Mouse (Mus musculus) splenic B cell, adult 2 months (primary cell): ENCODE measurements at regions not wholly inside any gene's neighbourhood (a gene's known extent, or its start where the extent isn't known, plus 50 kb on each side); places are given as distances from the start of the nearest gene placed in this dataset.
A peak's percentile ranks its signal among the peaks of the same experiment; 100 is the strongest.

Experiments
- DNase-seq: peaks from one replicate; pipeline ENCODE4 v3.0.0-alpha.2; 2011; ENCODE audit warnings: low read depth, low spot score
- H3K27me3 ChIP-seq: 2 replicates; pipeline ENCODE4 v1.6.1; 2012; ENCODE audit warnings: mild to moderate bottlenecking, low read length, moderate library complexity, mixed read lengths; ENCODE audit not compliant: control insufficient read depth, poor library complexity, insufficient read depth, severe bottlenecking
- H3K36me3 ChIP-seq: 2 replicates; pipeline ENCODE4 v1.6.1; 2012; ENCODE audit warnings: mild to moderate bottlenecking, low read length, moderate library complexity, mixed read lengths; ENCODE audit not compliant: control insufficient read depth, poor library complexity, insufficient read depth, severe bottlenecking

DNA sequence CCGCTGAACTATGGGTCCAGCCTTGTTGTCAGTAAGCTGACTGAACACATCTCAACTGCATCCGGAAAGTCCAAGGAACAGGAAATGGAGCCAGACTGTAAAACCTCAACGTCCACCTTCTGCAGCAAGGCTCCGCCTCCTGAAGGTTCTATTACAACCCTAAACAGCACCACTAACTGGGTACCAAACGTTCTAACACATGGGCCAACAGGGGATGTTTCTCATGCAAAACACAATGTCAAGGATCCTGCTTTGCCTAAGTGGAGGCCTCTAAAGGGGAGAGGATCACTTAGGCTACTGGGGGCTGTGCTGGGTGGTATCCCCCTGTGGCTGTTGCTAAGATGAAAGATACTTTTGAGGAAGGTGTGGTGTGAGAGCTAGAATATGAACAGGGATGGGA lies 51.0 kb upstream of the Stt3b start:
- no peaks in the 10 kb centered on the region for H3K36me3 ChIP-seq
- no peaks in the 10 kb centered on the region for H3K27me3 ChIP-seq
- DNase-seq: peak; percentile 8

DNA sequence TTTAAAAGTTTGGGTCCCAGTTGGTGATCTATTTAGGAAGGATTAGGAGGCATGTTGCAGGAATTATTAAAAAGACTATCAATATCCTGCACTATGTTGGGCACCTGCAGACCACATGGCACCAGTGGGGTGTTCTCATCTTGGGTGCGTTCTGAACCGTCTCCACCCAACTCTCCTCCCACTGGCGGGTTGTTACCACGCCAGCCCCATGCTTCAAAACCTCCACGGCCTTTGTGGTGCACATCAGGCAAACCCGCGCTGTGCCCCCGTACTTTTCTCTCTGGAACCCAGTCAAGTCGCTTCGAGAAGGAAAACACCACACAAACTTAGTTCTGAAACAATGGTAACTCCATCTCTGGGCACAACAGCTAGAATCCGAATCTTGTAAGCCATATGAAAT lies 51.7 kb upstream of the Stt3b start:
- Histone ChIP-seq H3K36me3 (no peaks in the 10 kb centered on the region), H3K27me3 (no peaks in the 10 kb centered on the region)
- no peak for DNase-seq

DNA sequence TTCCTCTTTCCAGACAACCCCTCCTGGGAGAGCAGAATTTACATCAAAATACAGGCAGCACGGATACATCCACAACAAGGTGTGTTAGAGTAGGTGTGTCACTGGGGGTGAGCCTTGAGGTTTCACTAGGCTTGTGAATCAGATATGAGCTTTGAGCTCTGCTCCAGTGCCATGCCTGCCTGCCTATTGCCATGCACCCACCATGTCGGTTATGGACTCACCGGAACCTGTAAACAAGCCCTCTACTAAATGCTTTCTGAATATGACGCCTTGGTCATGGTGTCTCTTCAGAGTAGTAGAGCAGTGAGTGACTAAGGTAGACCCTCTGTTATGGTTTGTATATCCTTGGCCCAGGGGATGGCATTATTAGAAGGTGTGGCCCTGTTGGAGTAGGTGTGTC lies 52.3 kb upstream of the Stt3b start:
- no peak for DNase-seq
- Histone ChIP-seq H3K36me3 (no peaks in the 10 kb centered on the region), H3K27me3 (no peaks in the 10 kb centered on the region)

GRCm38 (mm10) chr9:115364919-115365861 lies 55.0 kb upstream of the Stt3b start:
- no peak for DNase-seq
- no peaks in the 10 kb centered on the region for H3K27me3 ChIP-seq
- H3K36me3 ChIP-seq: no peaks in the 10 kb centered on the region

- no peak for DNase-seq
These were observed 57.6 kb upstream of the Stt3b start for GRCm38 (mm10) chr9:115367808-115368207.

DNA sequence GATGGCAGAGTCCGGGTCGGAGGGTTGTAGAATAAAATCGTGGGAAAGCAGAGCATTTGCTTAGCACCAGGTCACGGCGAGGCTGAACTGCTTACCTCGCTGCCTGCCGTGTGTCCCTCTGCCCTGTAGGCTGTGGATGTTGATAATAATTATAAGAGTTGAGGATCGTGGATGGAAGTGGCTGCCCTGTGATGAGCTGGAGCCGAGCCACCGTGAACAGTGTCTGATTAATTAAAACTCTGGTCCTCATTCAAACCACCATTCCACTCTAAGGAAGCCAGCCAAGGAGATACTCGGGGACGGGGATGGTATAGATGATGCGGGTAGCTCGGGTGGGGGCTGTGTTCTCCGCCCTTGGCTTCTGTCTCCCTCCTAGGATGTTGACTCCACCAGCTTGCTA lies 70.1 kb upstream of the Stt3b start:
- no peaks in the 10 kb centered on the region for H3K36me3 ChIP-seq
- DNase-seq: no peak
- no peaks in the 10 kb centered on the region for H3K27me3 ChIP-seq

More at GRCm38 (mm10) chr9:115367808-115368207, 57.6 kb upstream of the Stt3b start:
- Histone ChIP-seq H3K27me3 (no peaks in the 10 kb centered on the region), H3K36me3 (no peaks in the 10 kb centered on the region)

DNA sequence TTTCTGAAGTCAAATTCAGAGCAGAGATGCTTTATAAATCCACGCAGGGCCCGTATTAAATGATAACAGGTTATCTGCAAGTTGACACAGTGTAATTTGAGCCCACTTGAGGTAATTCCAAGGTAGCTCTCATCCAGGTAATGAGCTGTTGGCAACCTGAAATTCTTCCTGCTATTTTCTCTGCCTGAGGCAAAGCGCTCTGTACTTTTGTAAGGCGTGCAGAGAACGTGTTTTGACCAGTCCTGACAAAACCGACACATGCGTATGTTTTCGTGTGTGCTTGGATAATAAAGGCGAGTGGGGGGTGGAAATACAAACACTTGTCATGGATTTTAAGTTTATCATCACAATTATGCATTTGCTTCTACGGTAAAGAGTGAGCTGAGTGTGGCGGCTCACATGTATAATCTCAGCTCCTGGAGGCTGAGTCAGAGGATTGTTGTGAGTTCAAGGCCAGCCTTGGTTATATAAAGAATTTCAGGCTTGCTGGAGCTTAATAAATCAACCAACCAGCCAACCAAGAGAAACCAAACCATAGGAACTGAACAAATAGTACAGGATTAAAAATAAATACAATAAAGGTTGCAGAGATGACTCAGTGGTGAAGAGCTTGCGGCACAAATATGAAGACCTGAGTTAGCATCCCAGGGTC lies 72.7 kb upstream of the Stt3b start:
- no peak for DNase-seq
- Histone ChIP-seq H3K27me3 (no peaks in the 10 kb centered on the region), H3K36me3 (no peaks in the 10 kb centered on the region)

DNA sequence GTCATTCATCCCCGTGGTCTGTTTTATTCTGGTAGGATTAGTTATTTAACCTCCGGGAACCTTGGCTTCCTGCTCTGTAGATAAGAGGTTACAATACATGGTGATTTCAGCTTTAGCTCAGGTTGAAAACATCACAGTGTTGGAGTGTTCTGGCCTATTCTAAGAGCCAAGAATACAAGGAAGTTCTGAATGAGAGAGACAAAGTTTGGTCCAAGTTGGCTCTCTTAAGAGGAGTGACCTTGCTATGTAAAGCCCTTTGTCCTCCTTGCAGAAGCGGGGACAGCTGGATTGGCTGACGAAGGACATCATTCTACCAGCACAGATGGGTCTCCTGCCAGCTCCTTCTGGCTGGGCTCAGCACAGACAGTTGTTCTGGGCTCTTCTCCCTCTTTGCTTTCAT lies 73.7 kb upstream of the Stt3b start:
- H3K27me3 ChIP-seq: no peaks in the 10 kb centered on the region
- no peak for DNase-seq
- H3K36me3 ChIP-seq: no peaks in the 10 kb centered on the region

GRCm38 (mm10) chr9:115384345-115384744 lies 74.1 kb upstream of the Stt3b start:
- Histone ChIP-seq H3K27me3 (no peaks in the 10 kb centered on the region), H3K36me3 (no peaks in the 10 kb centered on the region)
- no peak for DNase-seq

GRCm38 (mm10) chr9:115387471-115388360 lies 77.5 kb upstream of the Stt3b start:
- peak; percentile 42 for DNase-seq
- no peaks in the 10 kb centered on the region for H3K36me3 ChIP-seq
- no peaks in the 10 kb centered on the region for H3K27me3 ChIP-seq

DNA sequence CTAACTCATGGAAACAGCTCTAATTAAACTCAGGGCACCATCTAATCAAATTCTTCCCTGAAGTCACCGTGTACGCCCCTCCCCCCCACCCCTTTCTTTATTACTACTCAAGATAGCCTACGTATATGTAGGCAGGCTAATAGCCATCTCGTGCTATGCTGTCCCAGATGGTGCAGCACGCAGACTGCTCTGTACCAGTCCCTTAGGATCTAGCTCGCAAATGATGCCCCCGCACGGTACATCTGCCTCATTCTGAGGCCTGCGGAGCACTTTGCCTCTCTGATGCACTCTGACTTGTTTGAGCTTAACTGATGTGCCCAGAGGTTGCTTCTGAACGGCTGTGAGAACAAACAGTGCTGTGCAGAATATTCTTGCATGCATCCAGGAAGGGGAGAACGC lies 78.1 kb upstream of the Stt3b start:
- Histone ChIP-seq H3K36me3 (no peaks in the 10 kb centered on the region), H3K27me3 (no peaks in the 10 kb centered on the region)
- DNase-seq: no peak

- no peak for DNase-seq
- Histone ChIP-seq H3K27me3 (no peaks in the 10 kb centered on the region), H3K36me3 (no peaks in the 10 kb centered on the region)
These were observed 78.9 kb upstream of the Stt3b start for GRCm38 (mm10) chr9:115389082-115389481.

DNA sequence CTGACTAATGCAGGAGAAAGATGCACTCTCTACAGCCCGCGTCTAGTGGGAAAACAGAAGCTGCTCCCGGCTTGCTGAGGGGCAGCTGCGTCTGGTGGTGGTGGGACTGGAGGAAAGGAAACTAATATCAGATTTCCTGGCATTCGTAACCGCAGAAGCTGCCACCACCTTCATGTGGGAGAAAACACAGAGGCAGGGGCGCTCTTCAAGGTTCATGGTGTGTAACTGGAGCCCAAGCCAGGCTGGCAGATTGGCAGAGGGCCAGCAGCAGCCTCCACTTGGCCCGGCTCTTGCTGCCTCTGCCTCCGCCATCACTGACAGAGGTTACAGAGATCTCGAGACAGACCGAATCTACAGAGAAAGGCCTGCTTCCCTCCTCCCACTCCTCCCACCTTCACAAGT lies 80.7 kb upstream of the Stt3b start:
- Histone ChIP-seq H3K27me3 (no peaks in the 10 kb centered on the region), H3K36me3 (no peaks in the 10 kb centered on the region)
- peak; percentile 39 for DNase-seq

DNA sequence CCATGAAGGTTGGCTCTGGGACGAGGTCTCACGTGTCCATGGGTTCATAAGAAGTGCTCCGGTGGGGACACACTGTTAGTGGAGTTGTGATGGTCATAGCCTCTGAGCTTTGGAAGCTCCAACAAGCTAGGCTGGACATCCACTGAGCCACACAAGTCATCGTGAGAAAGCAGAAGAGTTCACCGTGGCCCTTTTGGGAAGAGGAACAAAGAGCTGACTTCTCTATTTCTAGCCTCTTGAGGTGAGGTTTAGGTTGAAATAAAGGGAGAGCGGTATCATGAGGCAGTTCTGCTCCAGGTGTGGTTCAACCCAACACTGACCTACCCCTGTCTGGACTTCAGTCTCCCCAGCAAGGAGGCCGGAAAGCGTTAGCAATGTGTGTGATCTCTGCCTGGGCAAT lies 85.3 kb upstream of the Stt3b start:
- Histone ChIP-seq H3K27me3 (no peaks in the 10 kb centered on the region), H3K36me3 (no peaks in the 10 kb centered on the region)
- peak; percentile 44 for DNase-seq

GRCm38 (mm10) chr9:115400461-115400860 lies 90.2 kb upstream of the Stt3b start:
- Histone ChIP-seq H3K27me3 (no peaks in the 10 kb centered on the region), H3K36me3 (no peaks in the 10 kb centered on the region)
- no peak for DNase-seq
